Mouse (Mus musculus): ENCODE data around the gene Gm7030.
"Not testable (repeated sequence)": the region's sequence is repeated elsewhere in the genome, so short reads cannot be mapped to it uniquely, and the experiment has no call there.

The Gm7030 gene

GRCm38 (mm10) chr17:36135421-36136231 is 6.4 kb upstream of the Gm7030 start:
- not testable (repeated sequence) for DNase-seq (ENCODE audit: extremely low spot score)

GRCm38 (mm10) chr17:36131516-36132265 is 2.5 kb upstream of the Gm7030 start:
- DNase-seq (ENCODE audit: extremely low spot score), result no peak

- not testable (repeated sequence) for DNase-seq (ENCODE audit: extremely low spot score)
Observed at GRCm38 (mm10) chr17:36128525-36128924, 700 bp downstream of the Gm7030 start.

GRCm38 (mm10) chr17:36124111-36124510 is 5.1 kb downstream of the Gm7030 start:
- not testable (repeated sequence) for DNase-seq (ENCODE audit: extremely low spot score)

- DNase-seq (ENCODE audit: extremely low spot score), result not testable (repeated sequence)
Observed at GRCm38 (mm10) chr17:36121352-36122020, 7.7 kb downstream of the Gm7030 start, which contains the start of gene Gm19684. Gene Gm19684 (plus strand): TSS chr17:36121678.

- not testable (repeated sequence) for DNase-seq (ENCODE audit: extremely low spot score)
Observed at GRCm38 (mm10) chr17:36120839-36121238, 8.4 kb downstream of the Gm7030 start.

- not testable (repeated sequence) for DNase-seq (ENCODE audit: extremely low spot score)
Observed at GRCm38 (mm10) chr17:36116545-36116944, 12.7 kb downstream of the Gm7030 start.

GRCm38 (mm10) chr17:36113979-36114593 is 15.1 kb downstream of the Gm7030 start:
- DNase-seq (ENCODE audit: extremely low spot score), result peak; percentile 24

- peak; percentile 9 for DNase-seq (ENCODE audit: extremely low spot score)
Observed at GRCm38 (mm10) chr17:36111510-36111868, 17.7 kb downstream of the Gm7030 start.

- DNase-seq (ENCODE audit: extremely low spot score), result peak; percentile 24
Observed at GRCm38 (mm10) chr17:36110641-36111509, 18.4 kb downstream of the Gm7030 start.

- DNase-seq (ENCODE audit: extremely low spot score), result not testable (repeated sequence)
Observed at GRCm38 (mm10) chr17:36110129-36110528, 19.1 kb downstream of the Gm7030 start.

GRCm38 (mm10) chr17:36102091-36102490 is 27.1 kb downstream of the Gm7030 start:
- DNase-seq (ENCODE audit: extremely low spot score), result not testable (repeated sequence)

GRCm38 (mm10) chr17:36099603-36100002 is 29.6 kb downstream of the Gm7030 start:
- DNase-seq (ENCODE audit: extremely low spot score), result not testable (repeated sequence)

- no peak for DNase-seq (ENCODE audit: extremely low spot score)
Observed at GRCm38 (mm10) chr17:36093936-36094335, 35.3 kb downstream of the Gm7030 start.

GRCm38 (mm10) chr17:36092520-36092919 is 36.7 kb downstream of the Gm7030 start:
- DNase-seq (ENCODE audit: extremely low spot score), result not testable (repeated sequence)

GRCm38 (mm10) chr17:36091933-36092332 is 37.3 kb downstream of the Gm7030 start:
- DNase-seq (ENCODE audit: extremely low spot score), result not testable (repeated sequence)

- DNase-seq (ENCODE audit: extremely low spot score), result not testable (repeated sequence)
Observed at GRCm38 (mm10) chr17:36085976-36086375, 43.2 kb downstream of the Gm7030 start.

- peak; percentile 52 for DNase-seq (ENCODE audit: extremely low spot score)
Observed at GRCm38 (mm10) chr17:36083870-36084451, 45.3 kb downstream of the Gm7030 start.

GRCm38 (mm10) chr17:36083266-36083869 is 45.9 kb downstream of the Gm7030 start:
- DNase-seq (ENCODE audit: extremely low spot score), result peak; percentile 84
